Mouse (Mus musculus) urinary bladder, postnatal 4 days (tissue): Measurements from ENCODE around the gene H2-M1.

Experiments
- DNase-seq, 2 experiments: peaks; one replicate each; pipeline ENCODE4 v3.0.0; 2021 to 2022; ENCODE audit warnings: low spot score in 2 of 2

Gene H2-M1

DNA sequence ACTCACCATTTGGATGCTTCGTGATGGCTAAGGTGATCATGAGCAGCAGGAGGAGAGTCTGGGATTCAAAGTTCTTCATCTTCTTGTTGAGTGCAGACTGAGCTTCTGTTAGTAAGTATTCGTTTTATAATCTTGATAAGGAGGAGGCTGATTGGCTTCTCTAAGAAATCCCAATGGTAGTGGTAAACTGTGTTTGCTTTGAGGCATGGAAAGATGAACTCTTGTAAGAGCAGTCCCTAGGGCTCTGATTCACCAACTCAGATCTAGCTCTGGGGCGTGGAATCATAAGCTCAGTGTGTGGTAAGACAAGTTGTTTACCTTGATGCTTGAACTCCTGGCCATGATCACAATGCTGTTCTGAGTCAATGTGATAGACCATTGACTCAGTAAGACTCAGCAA is at the start of gene H2-M1:
Gene H2-M1, minus strand, starts transcription at position 101 of the 400 bp plus-strand sequence.
- no peak for DNase-seq

DNA sequence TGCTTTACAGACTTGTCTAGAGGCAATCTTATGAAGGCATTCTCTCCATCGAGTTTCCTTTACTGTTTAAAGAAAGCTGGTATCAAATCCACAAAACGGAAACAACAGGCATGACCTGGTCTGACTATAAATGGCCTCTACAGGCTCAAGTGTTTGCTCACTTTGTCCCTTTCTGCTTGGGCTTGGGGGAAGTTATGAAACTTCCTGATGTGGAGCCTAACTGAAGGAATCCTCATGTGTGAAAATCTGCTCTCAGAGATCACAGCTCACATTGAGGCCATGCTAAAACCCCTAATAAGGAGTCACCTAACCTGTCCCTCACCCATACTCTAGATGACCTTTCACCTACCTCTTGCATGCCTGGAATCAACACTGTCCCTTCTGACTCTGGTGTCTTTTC is 25.7 kb upstream of the H2-M1 start:
- DNase-seq = no peak

DNA sequence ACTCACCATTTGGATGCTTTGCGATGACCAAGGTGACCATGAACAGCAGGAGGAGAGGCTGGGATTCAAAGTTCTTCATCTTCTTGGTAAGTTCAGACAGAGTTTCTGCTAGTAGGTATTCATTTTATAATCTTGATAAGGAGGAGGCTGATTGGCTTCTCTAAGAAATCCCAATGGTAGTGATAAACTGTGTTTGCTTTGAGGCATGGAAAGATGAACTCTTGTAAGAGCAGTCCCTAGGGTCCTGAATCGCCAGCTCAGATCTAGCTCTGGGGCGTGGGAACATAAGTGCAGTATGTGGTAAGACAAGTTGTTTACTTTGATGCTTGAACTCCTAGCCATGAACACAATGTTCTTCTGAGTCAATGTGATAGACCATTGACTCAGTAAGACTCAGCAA is 29.5 kb downstream of the H2-M1 start, which contains the start of gene H2-M9:
Gene H2-M9, minus strand, starts transcription at position 101 of the 400 bp plus-strand sequence.
- no peak for DNase-seq
